In genomic region chr6:127132719-127133118, GRCm38 (mm10) we compare ENCODE assay signal across 12 mouse cellular contexts.
"Had no signal": no experiment of that assay in that cellular context is flagged by ENCODE, and none has a peak within 500 bp of the region (broad histone marks: within the 10 kb centered on the region; RNA-seq: fewer than 3 reads in every experiment).

No protein-coding gene starts in this region.

- DNase-seq: kidney, adult 2 months; kidney, postnatal 25 days; right cerebral cortex, adult 18-20 months; right cerebral cortex, postnatal 4 days; spleen, adult 18-20 months; thymus, adult 18-20 months; thymus, postnatal 14 days had no signal

- H3K36me3 ChIP-seq: midbrain, embryonic 15.5 days; neural tube, embryonic 15.5 days had no signal

- H3K9me3 ChIP-seq: limb, embryonic 15.5 days; liver, embryonic 12.5 days; lung, embryonic 15.5 days; midbrain, embryonic 15.5 days; neural tube, embryonic 15.5 days had no signal

- H3K4me3 ChIP-seq: limb, embryonic 15.5 days; liver, embryonic 12.5 days; lung, embryonic 15.5 days; midbrain, embryonic 15.5 days; neural tube, embryonic 15.5 days had no signal

- H3K9ac ChIP-seq: limb, embryonic 15.5 days; liver, embryonic 12.5 days; lung, embryonic 15.5 days; midbrain, embryonic 15.5 days; neural tube, embryonic 15.5 days had no signal

- ATAC-seq: liver, embryonic 12.5 days had no signal

- H3K27me3 ChIP-seq: limb, embryonic 15.5 days; liver, embryonic 12.5 days; lung, embryonic 15.5 days; midbrain, embryonic 15.5 days; neural tube, embryonic 15.5 days had no signal

- H3K27ac ChIP-seq: limb, embryonic 15.5 days; liver, embryonic 12.5 days; lung, embryonic 15.5 days; midbrain, embryonic 15.5 days; neural tube, embryonic 15.5 days had no signal

- H3K4me2 ChIP-seq: limb, embryonic 15.5 days; liver, embryonic 12.5 days; lung, embryonic 15.5 days; neural tube, embryonic 15.5 days had no signal

- H3K4me1 ChIP-seq: limb, embryonic 15.5 days; liver, embryonic 12.5 days; lung, embryonic 15.5 days had no signal
